Mouse (Mus musculus) hindbrain, embryonic 10.5 days (tissue): ENCODE measurements around the gene Olfr1330. TPM values are rescaled to one million over a fixed set of nuclear protein-coding genes. Genes with fewer than 3 reads are reported as not detected.
"Not testable (repeated sequence)": the region's sequence is repeated elsewhere in the genome, so short reads cannot be mapped to it uniquely, and the experiment has no call there.

Experiments
- DNase-seq: peaks from one replicate; pipeline ENCODE4 v3.0.0-alpha.2; 2017; ENCODE audit warnings: low spot score
- H3K27ac ChIP-seq: fragments of 300-500 bp; sonication (generic); 2 replicates; pipeline ENCODE4 v1.5.1; 2016; ENCODE audit warnings: mild to moderate bottlenecking, moderate library complexity
- H3K27me3 ChIP-seq: fragments of 300-500 bp; sonication (generic); 2 replicates; pipeline ENCODE4 v1.6.1; 2016; ENCODE audit warnings: mild to moderate bottlenecking; ENCODE audit not compliant: poor library complexity, insufficient read depth, severe bottlenecking
- H3K36me3 ChIP-seq: fragments of 300-500 bp; sonication (generic); 2 replicates; pipeline ENCODE4 v1.6.1; 2016; ENCODE audit warnings: mild to moderate bottlenecking, moderate library complexity
- H3K4me1 ChIP-seq: fragments of 300-500 bp; sonication (generic); replicated peaks from 2 replicates; pipeline ENCODE4 v1.6.1; 2016; ENCODE audit warnings: mild to moderate bottlenecking
- H3K4me3 ChIP-seq: fragments of 300-500 bp; sonication (generic); 2 replicates; pipeline ENCODE4 v1.5.1; 2016; ENCODE audit warnings: mild to moderate bottlenecking, moderate library complexity
- H3K9me3 ChIP-seq: fragments of 300-500 bp; sonication (generic); 2 replicates; pipeline ENCODE4 v1.6.1; 2016; ENCODE audit warnings: mild to moderate bottlenecking, moderate library complexity
- WGBS: fragments of 180-500 bp; shearing (Covaris S2); methylation state at CpG from one replicate; pipeline ENCODE4 v1.1.7; 2016; 5-methylcytosine and 5-hydroxymethylcytosine counted together
- polyA plus RNA-seq: library from polyadenylated mRNA; unstranded; fragments of >200 nt; fragmentation: Nextera tagmentation; extraction: Ambion mirVana; gene quantifications from 2 replicates; pipeline ENCODE4 v1.2.1, GENCODE M21; 2016

Gene Olfr1330
- not detected in 2 replicates for polyA plus RNA-seq

- no peaks in the 10 kb centered on the region for H3K36me3 ChIP-seq
- no peaks in the 10 kb centered on the region for H3K27me3 ChIP-seq
- no peak within 1 kb of the TSS for H3K27ac ChIP-seq
- H3K9me3 ChIP-seq, result no peaks in the 10 kb centered on the region
- H3K4me1 ChIP-seq, result no peaks in the 10 kb centered on the region
- DNase-seq, result no peak
- H3K4me3 ChIP-seq, result no peak within 1 kb of the TSS
- 83% methylated on average over 1 of the region's 1 CpGs for WGBS
Measured at GRCm38 (mm10) chr4:118888297-118888696, at the start of gene Olfr1330. TSS of gene Olfr1330 (plus strand) at chr4:118888597.

GRCm38 (mm10) chr4:118861791-118862190, 26.6 kb upstream of the Olfr1330 start:
- no peak overlapping the region for H3K4me3 ChIP-seq
- 79% methylated on average over 1 of the region's 1 CpGs for WGBS
- no peak for DNase-seq
- H3K9me3 ChIP-seq, result 0 out of 2 replicates have a peak, but pooled peaks cover 4% of the 10 kb centered on the region
- no peaks in the 10 kb centered on the region for H3K36me3 ChIP-seq
- peaks cover 5% of the 10 kb centered on the region; the same call in 1 of the 2 replicates for H3K4me1 ChIP-seq
- no peaks in the 10 kb centered on the region for H3K27me3 ChIP-seq
- H3K27ac ChIP-seq, result no peak overlapping the region

GRCm38 (mm10) chr4:118862704-118863103, 25.7 kb upstream of the Olfr1330 start:
- Histone ChIP-seq H3K9me3 (no peaks in the 10 kb centered on the region), H3K36me3 (no peaks in the 10 kb centered on the region), H3K27ac (no peak overlapping the region), H3K4me1 (peaks cover 5% of the 10 kb centered on the region; the same call in 1 of the 2 replicates), H3K27me3 (no peaks in the 10 kb centered on the region), H3K4me3 (no peak overlapping the region)
- peak; percentile 3 for DNase-seq
- WGBS, result 58% methylated on average over 4 of the region's 4 CpGs

- Histone ChIP-seq H3K9me3 (no peaks in the 10 kb centered on the region), H3K27me3 (no peaks in the 10 kb centered on the region), H3K27ac (no peak within 1 kb of the TSS), H3K4me1 (peaks cover 5% of the 10 kb centered on the region; the same call in 1 of the 2 replicates), H3K36me3 (no peaks in the 10 kb centered on the region), H3K4me3 (no peak within 1 kb of the TSS)
- WGBS, result 93% methylated on average over 1 of the region's 1 CpGs
- no peak for DNase-seq
Measured at GRCm38 (mm10) chr4:118864349-118864748, 24.0 kb upstream of the Olfr1330 start, which contains the start of gene Olfr1331. TSS of gene Olfr1331 (plus strand) at chr4:118864649.

- Histone ChIP-seq H3K9me3 (no peaks in the 10 kb centered on the region), H3K27me3 (no peaks in the 10 kb centered on the region), H3K4me3 (no peak overlapping the region), H3K36me3 (no peaks in the 10 kb centered on the region), H3K27ac (no peak overlapping the region), H3K4me1 (peaks cover 4% of the 10 kb centered on the region; the same call in 1 of the 2 replicates)
- DNase-seq, result no peak
Measured at GRCm38 (mm10) chr4:118867566-118867965, 20.8 kb upstream of the Olfr1330 start.

- 73% methylated on average over 2 of the region's 2 CpGs for WGBS
- no peaks in the 10 kb centered on the region for H3K9me3 ChIP-seq
- no peaks in the 10 kb centered on the region for H3K4me1 ChIP-seq
- no peaks in the 10 kb centered on the region for H3K27me3 ChIP-seq
- no peak overlapping the region for H3K27ac ChIP-seq
- no peaks in the 10 kb centered on the region for H3K36me3 ChIP-seq
- DNase-seq, result no peak
- no peak overlapping the region for H3K4me3 ChIP-seq
Measured at GRCm38 (mm10) chr4:118901981-118902380, 13.6 kb downstream of the Olfr1330 start.

GRCm38 (mm10) chr4:118917365-118917764, 29.0 kb downstream of the Olfr1330 start, which contains the start of gene Olfr1329:
TSS of gene Olfr1329 (minus strand) at chr4:118917465.
- not testable (repeated sequence) for H3K27ac ChIP-seq, H3K9me3 ChIP-seq, H3K36me3 ChIP-seq, H3K4me1 ChIP-seq, H3K4me3 ChIP-seq, DNase-seq, H3K27me3 ChIP-seq
- WGBS, result 69% methylated on average over 2 of the region's 2 CpGs

- H3K4me1 ChIP-seq, H3K27me3 ChIP-seq, H3K4me3 ChIP-seq, H3K36me3 ChIP-seq, H3K9me3 ChIP-seq, H3K27ac ChIP-seq, DNase-seq: not testable (repeated sequence)
- 77% methylated on average over 3 of the region's 3 CpGs for WGBS
Measured at GRCm38 (mm10) chr4:118931326-118931725, 42.9 kb downstream of the Olfr1330 start.

- Histone ChIP-seq H3K9me3 (no peaks in the 10 kb centered on the region), H3K27ac (no peak within 1 kb of the TSS), H3K4me3 (no peak within 1 kb of the TSS), H3K36me3 (no peaks in the 10 kb centered on the region), H3K27me3 (no peaks in the 10 kb centered on the region), H3K4me1 (no peaks in the 10 kb centered on the region)
- WGBS, result 79% methylated on average over 2 of the region's 2 CpGs
- no peak for DNase-seq
Measured at GRCm38 (mm10) chr4:118938512-118938911, 50.1 kb downstream of the Olfr1330 start, which contains the start of gene Olfr1328. TSS of gene Olfr1328 (minus strand) at chr4:118938612.

Other genes starting within 250 kb of the Olfr1330 start
- not detected in 2 replicates for gene Olfr62, start 229.6 kb upstream of the Olfr1330 start, polyA plus RNA-seq
- not detected in 2 replicates for gene Olfr1342, start 195.8 kb upstream of the Olfr1330 start, polyA plus RNA-seq
- gene Olfr1341, start 185.1 kb upstream of the Olfr1330 start, polyA plus RNA-seq, result not detected in 2 replicates
- gene Olfr1340, start 168.5 kb upstream of the Olfr1330 start, polyA plus RNA-seq, result not detected in 2 replicates
- gene Olfr1339, start 156.4 kb upstream of the Olfr1330 start, polyA plus RNA-seq, result not detected in 2 replicates
- not detected in 2 replicates for gene Olfr1338, start 129.9 kb upstream of the Olfr1330 start, polyA plus RNA-seq
- not detected in 2 replicates for gene Olfr1337, start 106.0 kb upstream of the Olfr1330 start, polyA plus RNA-seq
- gene Olfr1335, start 78.7 kb upstream of the Olfr1330 start, polyA plus RNA-seq, result not detected in 2 replicates
- gene Olfr1333, start 52.3 kb upstream of the Olfr1330 start, polyA plus RNA-seq, result not detected in 2 replicates
- gene Olfr1331, start 23.9 kb upstream of the Olfr1330 start, polyA plus RNA-seq, result not detected in 2 replicates
- gene Olfr1329, start 28.9 kb downstream of the Olfr1330 start, polyA plus RNA-seq, result not detected in 2 replicates
- gene Olfr1328, start 50.0 kb downstream of the Olfr1330 start, polyA plus RNA-seq, result not detected in 2 replicates
- not detected in 2 replicates for gene Lao1, start 73.0 kb downstream of the Olfr1330 start, polyA plus RNA-seq
- 153 and 228 TPM in 2 replicates for gene Slc2a1, start 220.1 kb downstream of the Olfr1330 start, polyA plus RNA-seq